8 mouse cellular contexts compared by ENCODE assay signal in genomic region chr6:143114556-143114955, GRCm38 (mm10). TPM values are rescaled to one million over a fixed set of nuclear protein-coding genes. Genes with fewer than 3 reads are reported as not detected.
A peak's percentile ranks its signal among the peaks of the same experiment; 100 is the strongest.
DNase-seq lines count a peak whose midpoint lies in the region; ATAC-seq and TF ChIP-seq lines count a peak whose summit lies in the region.

No protein-coding gene starts in this region.

- H3K36me3 ChIP-seq in stomach, embryonic 14.5 days (ENCODE audit: control insufficient read depth, insufficient read depth, low read length) = no peaks in the 10 kb centered on the region

- TF ChIP-seq CTCF in bone marrow, adult 2 months (IDR thresholded peaks at IDR 0.05; ENCODE audit: control insufficient read depth, insufficient read depth, low read length) = peak; percentile 61

- peak; percentile 84 for ATAC-seq in inflammation-experienced regulatory T-cells, adult 6 months
- ATAC-seq in stomach, embryonic 14.5 days (ENCODE audit: insufficient number of reproducible peaks, insufficient read depth, low FRiP score, low read depth) = peak; percentile 37; the same call in 1 of the 2 replicates

- H3K27ac ChIP-seq in bone marrow, adult 2 months (ENCODE audit: control insufficient read depth, insufficient read depth, low read depth, low read length, poor library complexity) = peak overlapping the region; percentile 46
- no peak overlapping the region for H3K27ac ChIP-seq in stomach, embryonic 14.5 days (ENCODE audit: low read length)

- no peak overlapping the region for H3K4me2 ChIP-seq in stomach, embryonic 14.5 days (replicated peaks; ENCODE audit: low read depth, low read length)

- no peaks in the 10 kb centered on the region for H3K27me3 ChIP-seq in stomach, embryonic 14.5 days (ENCODE audit: control insufficient read depth, insufficient read depth, low read length)

- peak; percentile 26 for DNase-seq in layer of hippocampus, adult 11-12 months (ENCODE audit: low spot score)
- DNase-seq in layer of hippocampus, postnatal 14 days (ENCODE audit: low spot score in 2 of 2) = no peak
- peak; percentile 40 to 41 for DNase-seq in lung, adult 18-20 months
- no peak for DNase-seq in urinary bladder, adult 18-20 months (ENCODE audit: low spot score in 2 of 2)
- DNase-seq in left cerebral cortex, adult 9 months (ENCODE audit: low spot score in 2 of 2) = no peak

- H3K4me1 ChIP-seq in bone marrow, adult 2 months (ENCODE audit: control insufficient read depth, insufficient read depth, low read length) = peaks cover 4% of the 10 kb centered on the region; the same call in 1 of the 2 replicates
- H3K4me1 ChIP-seq in stomach, embryonic 14.5 days (ENCODE audit: control insufficient read depth, insufficient read depth, low read length) = no peaks in the 10 kb centered on the region

- H3K9me3 ChIP-seq in stomach, embryonic 14.5 days (ENCODE audit: control insufficient read depth, low read depth, low read length) = no peaks in the 10 kb centered on the region

- no peak overlapping the region for H3K9ac ChIP-seq in stomach, embryonic 14.5 days (replicated peaks; ENCODE audit: low read depth, low read length)

- no peak for TF ChIP-seq POLR2A in bone marrow, adult 2 months (IDR thresholded peaks at IDR 0.05; ENCODE audit: borderline replicate concordance, control insufficient read depth, low read depth, low read length)

- 0% methylated on average over 2 of the region's 2 CpGs for WGBS in bone marrow, adult 2 months
- WGBS in stomach, embryonic 14.5 days = 22% methylated on average over 2 of the region's 2 CpGs

- no peak overlapping the region for H3K4me3 ChIP-seq in bone marrow, adult 2 months (replicated peaks; ENCODE audit: control insufficient read depth, low read depth, low read length)
- no peak overlapping the region for H3K4me3 ChIP-seq in stomach, embryonic 14.5 days (ENCODE audit: low read depth, low read length)

RNA-seq across cellular contexts. Expression of gene C2cd5, which starts 14.6 kb away (rescaled TPM):
- total RNA-seq in layer of hippocampus, postnatal 14 days (2021) = 10 to 100 TPM; 68.8 to 74.2 TPM
- polyA plus RNA-seq in bone marrow, adult 2 months (2011; ENCODE audit: insufficient read depth, insufficient read length, low replicate concordance, missing spikeins) = 26.5 and 31.1 TPM in 2 replicates
- 10 to 100 TPM; 50.1 to 82.6 (median 80.9) TPM for polyA plus RNA-seq in inflammation-experienced regulatory T-cells, adult 6 months (2017; shearing (Covaris generic))
- polyA plus RNA-seq in stomach, embryonic 14.5 days (2014; fragmentation: Nextera tagmentation; extraction: Ambion mirVana) = 27.9 and 32.7 TPM in 2 replicates

RNA-seq across cellular contexts. Expression of gene Etnk1, which starts 52.5 kb away (rescaled TPM):
- total RNA-seq in layer of hippocampus, postnatal 14 days (2021) = 100 to 1,000 TPM; 149 to 156 TPM
- polyA plus RNA-seq in bone marrow, adult 2 months (2011; ENCODE audit: insufficient read depth, insufficient read length, low replicate concordance, missing spikeins) = 16.0 and 19.8 TPM in 2 replicates
- polyA plus RNA-seq in inflammation-experienced regulatory T-cells, adult 6 months (2017; shearing (Covaris generic)) = 10 to 100 TPM; 15.2 to 39.5 (median 37.0) TPM
- 24.2 and 25.2 TPM in 2 replicates for polyA plus RNA-seq in stomach, embryonic 14.5 days (2014; fragmentation: Nextera tagmentation; extraction: Ambion mirVana)

Comparison
In these comparisons a context has a peak if more than half of its experiments do, and no peak if none do; other contexts are left out.
1. DNase-seq: peak in layer of hippocampus, adult 11-12 months (single experiment) and lung, adult 18-20 months (2 of 2); none in layer of hippocampus, postnatal 14 days (0 of 2), urinary bladder, adult 18-20 months (0 of 2) and left cerebral cortex, adult 9 months (0 of 2).